Mouse (Mus musculus): ENCODE results near the gene Gm11084.

GRCm38 (mm10) chr2:73031061-73032055 lies 44.8 kb upstream of the Gm11084 start:
- no peak for TF ChIP-seq POLR2A (IDR thresholded peaks at IDR 0.05; ENCODE audit: low read depth, low read length)
- no peak for TF ChIP-seq CTCF (IDR thresholded peaks at IDR 0.05; ENCODE audit: borderline replicate concordance, insufficient read depth, low read length)

All from embryonic fibroblast, embryonic 13.5 days (primary cell).